Mouse (Mus musculus) erythroid progenitor cell, adult 5-6 weeks (primary cell): ENCODE results near the gene Pou6f2. TPM values are rescaled to one million over a fixed set of nuclear protein-coding genes. Genes with fewer than 3 reads are reported as not detected.

Experiments used
- ATAC-seq: replicated peaks from 2 replicates; pipeline ENCODE4 v1.8.0; 2016; ENCODE audit warnings: moderate number of reproducible peaks, mild to moderate bottlenecking, moderate TSS enrichment, inconsistent platforms; ENCODE audit not compliant: poor library complexity, low FRiP score, severe bottlenecking
- total RNA-seq, 2 experiments: library from RNA; stranded (forward) in 1 of 2; stranded (reverse) in 1 of 2; fragments of 150-400 nt in 1 of 2; fragments of 186-747, 209-891 nt in 1 of 2; gene quantifications; 2 replicates each; pipeline versions ENCODE4 v1.2.3 to v1.2.4; 2015 to 2017; ENCODE audit warnings: low replicate concordance in 2 of 2

Pou6f2 gene
- total RNA-seq, 2 experiments from 2014 or later: not detected

- ATAC-seq: no peak
These were observed 116.4 kb downstream of the Pou6f2 start for GRCm38 (mm10) chr13:18281084-18281483.

GRCm38 (mm10) chr13:18253131-18253530 lies 144.4 kb downstream of the Pou6f2 start:
- no peak for ATAC-seq

- no peak for ATAC-seq
These were observed 178.8 kb downstream of the Pou6f2 start for GRCm38 (mm10) chr13:18218566-18219234.

- ATAC-seq: no peak
These were observed 186.2 kb downstream of the Pou6f2 start for GRCm38 (mm10) chr13:18211242-18211641.

- no peak for ATAC-seq
These were observed 192.8 kb downstream of the Pou6f2 start for GRCm38 (mm10) chr13:18204476-18205250.

- ATAC-seq: no peak
These were observed 223.5 kb downstream of the Pou6f2 start for GRCm38 (mm10) chr13:18174003-18174402.

GRCm38 (mm10) chr13:18173021-18173420 lies 224.5 kb downstream of the Pou6f2 start:
- ATAC-seq: no peak

- ATAC-seq: no peak
These were observed 225.2 kb downstream of the Pou6f2 start for GRCm38 (mm10) chr13:18172334-18172733.

GRCm38 (mm10) chr13:18164182-18164581 lies 233.3 kb downstream of the Pou6f2 start:
- no peak for ATAC-seq

- no peak for ATAC-seq
These were observed 236.9 kb downstream of the Pou6f2 start for GRCm38 (mm10) chr13:18160566-18160965.

GRCm38 (mm10) chr13:18153949-18154582 lies 243.4 kb downstream of the Pou6f2 start:
- no peak for ATAC-seq

GRCm38 (mm10) chr13:18133646-18134045 lies 263.8 kb downstream of the Pou6f2 start:
- ATAC-seq: no peak

GRCm38 (mm10) chr13:18133193-18133592 lies 264.3 kb downstream of the Pou6f2 start:
- no peak for ATAC-seq

- ATAC-seq: no peak
These were observed 266.2 kb downstream of the Pou6f2 start for GRCm38 (mm10) chr13:18131324-18131723.

- no peak for ATAC-seq
These were observed 267.8 kb downstream of the Pou6f2 start for GRCm38 (mm10) chr13:18129697-18130096.

- ATAC-seq: no peak
These were observed 268.7 kb downstream of the Pou6f2 start for GRCm38 (mm10) chr13:18128826-18129225.

GRCm38 (mm10) chr13:18128053-18128452 lies 269.4 kb downstream of the Pou6f2 start:
- no peak for ATAC-seq

- no peak for ATAC-seq
These were observed 271.4 kb downstream of the Pou6f2 start for GRCm38 (mm10) chr13:18126111-18126510.

GRCm38 (mm10) chr13:18125226-18126000 lies 272.1 kb downstream of the Pou6f2 start:
- no peak for ATAC-seq

GRCm38 (mm10) chr13:18124368-18124767 lies 273.1 kb downstream of the Pou6f2 start:
- ATAC-seq: no peak
